Mouse (Mus musculus) layer of hippocampus, postnatal 25 days (tissue): Measurements from ENCODE around the gene Ednra. TPM values are rescaled to one million over a fixed set of nuclear protein-coding genes. Genes with fewer than 3 reads are reported as not detected.
A peak's percentile ranks its signal among the peaks of the same experiment; 100 is the strongest.

ENCODE experiments used
- DNase-seq, 2 experiments: peaks; one replicate each; pipeline ENCODE4 v3.0.0; 2022; ENCODE audit warnings: mixed read lengths in 2 of 2, low spot score in 1 of 2; ENCODE audit errors: extremely low spot score in 1 of 2
- total RNA-seq, 2 experiments: library from RNA; stranded (reverse); gene quantifications; 2 replicates each; pipeline ENCODE4 v1.2.3; 2021

Ednra gene
- total RNA-seq, 2 experiments from 2014 or later = 4.4 to 5.6 TPM

DNA sequence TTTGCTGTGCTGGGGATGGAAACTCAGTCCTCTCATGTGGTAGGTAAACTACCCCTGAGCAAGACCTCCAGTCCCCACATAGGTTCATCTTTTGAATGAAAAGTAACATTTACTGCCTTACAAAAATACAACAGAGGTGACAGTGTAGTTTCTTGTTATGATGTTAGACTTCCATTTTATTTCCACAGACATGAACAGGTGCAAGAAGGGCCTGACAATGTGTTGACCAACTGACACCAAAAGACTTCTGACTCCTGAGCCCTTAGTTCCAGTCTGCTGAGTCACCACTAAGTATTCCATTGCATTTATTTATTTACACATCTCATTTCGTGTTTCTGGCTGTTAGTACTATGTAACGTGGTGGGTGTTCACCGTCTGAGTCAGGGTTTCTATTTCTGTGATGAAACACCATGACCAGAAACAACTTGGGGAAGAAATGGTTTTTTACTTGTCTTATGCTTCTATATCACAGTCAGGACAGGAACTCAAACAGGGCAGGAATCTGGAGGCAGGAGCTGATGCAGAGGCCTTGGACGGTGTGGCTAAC is 64.7 kb downstream of the Ednra start:
- no peak for DNase-seq

DNA sequence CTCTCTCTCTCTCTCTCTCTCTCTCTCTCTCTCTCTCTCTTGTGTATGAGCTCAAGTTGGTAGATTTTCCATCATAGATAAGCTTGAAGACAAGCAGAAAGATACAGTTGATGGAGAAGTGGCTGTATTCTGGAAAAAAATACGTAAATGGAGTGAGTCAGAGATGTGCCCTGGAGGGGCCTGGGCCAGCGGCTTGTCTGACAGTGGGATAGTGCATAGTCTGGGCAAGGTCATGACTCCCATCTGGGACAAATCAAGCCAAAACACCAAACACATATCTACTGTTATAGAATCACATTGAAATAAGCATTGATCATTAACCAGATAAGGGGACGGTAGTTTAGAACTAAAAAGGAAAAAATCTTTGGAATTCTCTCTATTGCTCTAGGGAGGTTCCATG is 65.9 kb downstream of the Ednra start:
- DNase-seq = no peak

DNA sequence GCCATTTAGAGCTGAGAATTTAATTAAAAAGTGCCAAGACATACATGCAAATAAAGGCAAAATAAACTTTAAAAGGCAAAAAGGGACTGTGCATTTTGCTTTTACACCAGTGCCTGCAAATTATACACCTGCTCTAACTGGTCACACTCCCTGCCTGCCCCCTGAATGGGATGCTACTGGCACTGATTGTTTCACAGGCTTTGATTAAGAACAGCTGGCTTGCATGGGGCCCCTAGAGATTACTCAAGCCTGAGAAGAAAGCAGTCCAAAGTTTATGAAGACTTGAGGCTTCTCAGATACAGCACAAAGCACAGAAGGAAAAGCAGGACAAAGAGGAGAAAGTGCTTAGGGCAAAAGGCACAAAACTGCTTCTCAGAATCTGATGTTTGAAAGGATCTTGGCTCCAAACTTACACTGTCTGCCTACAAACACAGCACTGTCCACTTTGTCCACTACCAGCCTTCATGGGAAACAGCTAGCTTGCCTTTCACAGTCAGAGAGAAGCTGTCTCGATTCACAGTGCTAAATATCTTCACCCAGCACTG is 73.5 kb downstream of the Ednra start:
- DNase-seq = no peak

DNA sequence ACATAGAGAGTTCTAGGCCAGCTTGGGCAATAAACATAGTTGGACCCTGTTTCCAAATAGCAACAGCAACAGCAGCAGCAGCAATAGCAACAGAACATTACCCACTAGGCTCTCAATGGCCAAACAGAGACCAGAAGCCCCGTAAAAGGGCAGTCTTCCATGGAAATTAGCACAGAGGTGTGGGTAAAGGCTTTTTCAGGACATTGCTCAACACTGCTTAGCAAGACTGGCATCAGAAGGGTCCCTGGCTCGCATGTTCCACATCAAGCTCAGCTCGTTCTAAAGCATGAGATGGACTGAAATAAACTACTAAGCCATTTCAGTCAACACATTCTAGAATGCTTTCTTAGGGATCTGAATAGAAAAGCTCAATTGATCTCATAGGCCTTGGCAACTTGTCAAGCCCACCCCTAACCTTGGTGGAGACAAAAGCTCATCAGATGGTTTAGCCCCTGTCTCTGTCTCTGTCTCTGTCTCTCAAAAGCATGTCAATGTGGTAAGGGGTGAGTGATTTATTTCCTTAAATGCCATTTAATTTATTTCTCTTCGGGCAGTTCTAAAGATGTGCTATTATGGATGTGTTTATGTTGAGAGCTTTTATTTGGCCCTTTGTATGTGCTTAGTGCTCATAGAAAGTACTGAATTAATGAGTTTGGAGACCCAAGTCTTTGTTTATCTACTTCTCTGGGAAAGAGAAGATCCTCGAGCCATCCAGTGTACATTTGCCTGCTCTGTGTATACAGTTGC is 84.0 kb downstream of the Ednra start:
- no peak for DNase-seq

- DNase-seq = no peak
These were observed 86.7 kb downstream of the Ednra start for GRCm38 (mm10) chr8:77637593-77637992.

- DNase-seq = no peak
These were observed 90.2 kb downstream of the Ednra start for GRCm38 (mm10) chr8:77634035-77634434.

- no peak for DNase-seq
These were observed 91.1 kb downstream of the Ednra start for GRCm38 (mm10) chr8:77633211-77633610.

DNA sequence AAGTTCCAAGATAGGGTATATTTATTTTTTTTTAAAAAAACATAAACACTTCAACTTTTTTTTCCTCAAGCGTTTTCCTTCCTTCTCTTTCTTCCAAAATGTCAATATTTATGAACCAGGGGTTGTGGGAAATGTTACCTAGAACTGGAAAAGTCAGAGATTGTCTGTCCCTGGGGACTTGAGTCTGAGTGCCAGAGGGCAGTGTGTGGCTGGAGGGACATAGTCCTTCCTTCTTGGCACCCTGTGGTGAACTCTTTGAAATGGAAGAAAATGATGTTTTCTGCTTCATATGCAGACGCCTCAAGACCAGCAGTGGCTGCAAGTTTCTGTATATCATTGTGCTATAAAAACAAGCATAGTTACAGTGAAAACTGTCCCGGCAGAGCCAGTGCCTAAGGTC is 93.6 kb downstream of the Ednra start:
- DNase-seq = no peak

DNA sequence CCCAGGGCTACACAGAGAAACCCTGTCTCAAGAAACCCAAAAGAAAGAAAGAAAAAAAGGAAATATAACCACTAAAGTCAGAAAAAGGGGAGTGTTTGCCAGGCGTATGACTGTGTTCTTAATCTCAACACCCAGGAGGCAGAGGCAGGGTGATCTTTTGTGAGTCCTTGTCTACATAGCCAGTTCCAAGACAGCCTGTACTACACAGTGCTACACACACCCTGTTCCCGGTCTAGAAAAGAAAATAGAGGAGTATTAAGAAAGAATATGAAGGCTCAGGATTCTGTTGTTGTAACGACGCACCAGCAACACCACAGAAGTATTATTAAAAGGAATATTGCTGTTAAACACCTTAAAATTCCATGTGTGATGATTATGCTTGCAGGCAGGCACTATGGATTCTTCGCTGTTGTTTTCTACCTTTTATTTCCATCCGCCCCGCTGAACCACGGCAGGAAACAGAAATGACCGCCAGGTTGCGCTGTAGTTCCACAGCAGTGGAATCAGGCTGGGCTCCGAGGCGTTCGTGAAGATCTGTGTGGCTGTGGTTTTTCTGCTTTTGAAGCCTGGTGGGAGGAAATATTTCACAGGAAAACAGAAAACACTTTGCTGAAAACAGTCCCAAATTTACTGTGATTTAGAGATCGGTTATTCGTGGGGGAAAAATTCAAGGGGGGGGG is 94.3 kb downstream of the Ednra start:
- DNase-seq = peak; percentile 75 to 93

DNA sequence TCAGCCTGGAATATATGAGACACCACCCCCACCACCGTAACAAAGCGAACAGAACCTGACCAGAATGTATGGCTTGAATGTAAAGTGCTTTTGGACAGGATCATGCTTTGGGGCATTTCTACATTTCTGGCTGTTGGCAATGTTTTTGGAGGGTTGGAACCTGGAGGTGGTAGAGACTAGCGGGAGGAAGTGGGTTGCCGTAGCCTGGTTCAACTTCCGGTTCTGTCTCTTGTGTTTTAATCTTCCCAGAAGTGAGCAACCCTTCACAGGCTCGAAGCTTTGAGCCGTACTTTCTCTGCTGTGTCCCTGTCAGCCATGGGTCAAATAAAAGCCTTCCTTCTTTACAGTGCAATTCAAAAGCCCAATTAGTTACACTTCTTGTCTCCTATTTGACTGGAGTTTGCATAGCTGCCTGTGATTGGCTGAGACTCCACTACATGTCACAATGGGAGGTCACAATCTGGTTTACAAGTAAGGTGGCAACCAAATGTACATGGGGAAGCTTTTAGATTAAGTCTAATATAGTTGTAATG is 100.5 kb downstream of the Ednra start:
- no peak for DNase-seq

DNA sequence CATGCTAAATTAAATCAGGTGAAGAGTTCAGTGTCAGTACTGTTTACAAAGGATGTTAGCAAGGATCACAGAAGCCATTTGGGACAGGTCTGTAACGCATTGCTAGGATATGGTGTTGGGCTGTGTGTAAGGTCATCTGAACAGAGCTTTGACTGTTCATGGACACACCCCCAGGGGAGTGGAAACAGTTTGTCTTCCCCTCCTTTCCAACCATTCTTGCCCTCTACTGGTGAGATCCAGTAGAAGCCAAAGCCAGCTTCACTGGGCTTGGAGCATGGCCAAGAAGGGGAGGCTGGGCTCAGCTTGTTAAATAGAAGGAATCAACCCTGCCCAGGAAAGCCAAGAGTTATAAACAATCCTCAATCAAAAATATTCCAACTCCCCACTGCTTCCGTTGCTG is 106.3 kb downstream of the Ednra start:
- peak in 1 of 2 experiments; percentile 13 for DNase-seq

Other genes with a start within 250 kb of the Ednra start
- 1 to 10 TPM; 8.0 to 9.3 TPM for gene Arhgap10, start 206.5 kb downstream of the Ednra start, total RNA-seq
- 10 to 100 TPM; 18.9 to 20.8 TPM for gene Prmt9, start 175.1 kb downstream of the Ednra start, total RNA-seq
- gene Tmem184c, start 113.8 kb downstream of the Ednra start, total RNA-seq = 10 to 100 TPM; 62.9 to 68.5 TPM